ENCODE assay signal across 12 mouse cellular contexts in genomic region chr12:70266494-70266931, GRCm38 (mm10). TPM values are rescaled to one million over a fixed set of nuclear protein-coding genes. Genes with fewer than 3 reads are reported as not detected.
DNase-seq lines count a peak whose midpoint lies in the region; ATAC-seq and TF ChIP-seq lines count a peak whose summit lies in the region.
"Had no signal": no experiment of that assay in that cellular context is flagged by ENCODE, and none has a peak within 500 bp of the region (broad histone marks: within the 10 kb centered on the region; RNA-seq: fewer than 3 reads in every experiment).

No protein-coding gene starts in this region.

- no peaks in the 10 kb centered on the region for H3K4me1 ChIP-seq in heart, adult 2 months (ENCODE audit: control insufficient read depth, insufficient read depth, low read length)
- peaks cover 14% of the 10 kb centered on the region; the same call in 1 of the 2 replicates for H3K4me1 ChIP-seq in heart, embryonic 11.5 days (ENCODE audit: control insufficient read depth, insufficient read depth, low read length)
- peaks cover 4% of the 10 kb centered on the region; the same call in 1 of the 2 replicates for H3K4me1 ChIP-seq in liver, postnatal 0 days (ENCODE audit: insufficient read depth)
- H3K4me1 ChIP-seq in intestine, embryonic 16.5 days (ENCODE audit: control insufficient read depth, insufficient read depth, low read length) = no peaks in the 10 kb centered on the region

- 24% methylated on average over 8 of the region's 8 CpGs for WGBS in heart, adult 2 months
- 17% methylated on average over 8 of the region's 8 CpGs for WGBS in heart, embryonic 11.5 days (ENCODE audit: insufficient replicate concordance)
- WGBS in liver, postnatal 0 days (ENCODE audit: insufficient replicate concordance) = 20% methylated on average over 8 of the region's 8 CpGs
- WGBS in intestine, embryonic 16.5 days = 51% methylated on average over 8 of the region's 8 CpGs

- peak overlapping the region; percentile 59 for H3K27ac ChIP-seq in heart, adult 2 months
- H3K27ac ChIP-seq in heart, embryonic 11.5 days (ENCODE audit: low read depth, low read length) = peak overlapping the region; percentile 87
- H3K27ac ChIP-seq in liver, postnatal 0 days (ENCODE audit: low read depth) = no peak overlapping the region
- no peak overlapping the region for H3K27ac ChIP-seq in intestine, embryonic 16.5 days (ENCODE audit: low read length)
- H3K27ac ChIP-seq: liver, embryonic 13.5 days had no signal

- no peaks in the 10 kb centered on the region for H3K36me3 ChIP-seq in heart, adult 2 months (ENCODE audit: control insufficient read depth, insufficient read depth, low read length)
- H3K36me3 ChIP-seq in heart, embryonic 11.5 days (ENCODE audit: control insufficient read depth, insufficient read depth, low read length) = no peaks in the 10 kb centered on the region
- no peaks in the 10 kb centered on the region for H3K36me3 ChIP-seq in liver, postnatal 0 days (replicated peaks; ENCODE audit: insufficient read depth, low read length)
- no peaks in the 10 kb centered on the region for H3K36me3 ChIP-seq in intestine, embryonic 16.5 days (ENCODE audit: control insufficient read depth, insufficient read depth, low read length)
- H3K36me3 ChIP-seq: liver, embryonic 13.5 days had no signal

- no peak overlapping the region for H3K4me3 ChIP-seq in heart, adult 2 months
- H3K4me3 ChIP-seq in heart, embryonic 11.5 days (ENCODE audit: low read depth, low read length) = no peak overlapping the region
- no peak overlapping the region for H3K4me3 ChIP-seq in liver, postnatal 0 days (ENCODE audit: low read depth, low read length)
- H3K4me3 ChIP-seq in intestine, embryonic 16.5 days (ENCODE audit: low read length) = no peak overlapping the region
- H3K4me3 ChIP-seq: forebrain, embryonic 10.5 days; liver, embryonic 13.5 days had no signal

- no peak for TF ChIP-seq CTCF in heart, adult 2 months (IDR thresholded peaks at IDR 0.05)
- no peak for TF ChIP-seq CTCF in liver, postnatal 0 days (IDR thresholded peaks at IDR 0.05; ENCODE audit: low read depth)

- intact Hi-C loops in heart, adult 2 months (cut with DNase I) = no loop called here
- intact Hi-C loops in gastrocnemius, postnatal 14 days (cut with DNase I; ENCODE audit: low total_unique reads) = no loop called here

- TF ChIP-seq POLR2A in heart, adult 2 months (IDR thresholded peaks at IDR 0.05; ENCODE audit: insufficient read depth, low read depth, low read length) = no peak

- H3K9ac ChIP-seq in heart, adult 2 months (ENCODE audit: low read depth, low read length) = no peak overlapping the region
- no peak overlapping the region for H3K9ac ChIP-seq in heart, embryonic 11.5 days (ENCODE audit: low read depth, low read length)
- no peak overlapping the region for H3K9ac ChIP-seq in liver, postnatal 0 days (replicated peaks)
- no peak overlapping the region for H3K9ac ChIP-seq in intestine, embryonic 16.5 days (ENCODE audit: low read depth, low read length)
- H3K9ac ChIP-seq: liver, embryonic 13.5 days had no signal

- H3K9me3 ChIP-seq in heart, embryonic 11.5 days (replicated peaks; ENCODE audit: control insufficient read depth, low read length) = no peaks in the 10 kb centered on the region
- no peaks in the 10 kb centered on the region for H3K9me3 ChIP-seq in liver, postnatal 0 days (ENCODE audit: low read length)
- H3K9me3 ChIP-seq in intestine, embryonic 16.5 days (ENCODE audit: control insufficient read depth, low read length) = no peaks in the 10 kb centered on the region
- H3K9me3 ChIP-seq: forebrain, embryonic 10.5 days; liver, embryonic 13.5 days had no signal

- H3K4me2 ChIP-seq in heart, embryonic 11.5 days = peak overlapping the region; percentile 38
- H3K4me2 ChIP-seq in liver, postnatal 0 days (ENCODE audit: low read depth, low read length) = no peak overlapping the region
- H3K4me2 ChIP-seq in intestine, embryonic 16.5 days (ENCODE audit: low read depth, low read length) = no peak overlapping the region
- H3K4me2 ChIP-seq: liver, embryonic 13.5 days had no signal

- peak; percentile 70 for ATAC-seq in common myeloid progenitor, adult 5-6 weeks (replicated peaks; ENCODE audit: low read depth, poor library complexity, severe bottlenecking)
- ATAC-seq in heart, embryonic 11.5 days (replicated peaks; ENCODE audit: insufficient number of reproducible peaks, low FRiP score, low TSS enrichment) = peak; percentile 55; the same call in 1 of the 2 replicates
- peak; percentile 40; the same call in 1 of the 2 replicates for ATAC-seq in liver, postnatal 0 days
- no peak for ATAC-seq in intestine, embryonic 16.5 days

- peak in 1 of 2 experiments; percentile 28 for DNase-seq in heart, adult 2 months
- DNase-seq in heart, adult 8-10 months (ENCODE audit: low spot score) = no peak
- DNase-seq in liver, postnatal 0 days = peak; percentile 31
- no peak for DNase-seq in gastrocnemius, postnatal 14 days
- no peak for DNase-seq in kidney, postnatal 14 days
- DNase-seq: cerebellum, postnatal 36 days; kidney, postnatal 25 days; liver, embryonic 13.5 days had no signal

- TF ChIP-seq EP300 in heart, adult 2 months (IDR thresholded peaks at IDR 0.05; ENCODE audit: insufficient read depth, low read depth, low read length) = no peak
- no peak for TF ChIP-seq EP300 in liver, postnatal 0 days (IDR thresholded peaks at IDR 0.05; ENCODE audit: low read depth)

- H3K79me2 ChIP-seq in heart, adult 2 months (replicated peaks; ENCODE audit: control insufficient read depth, insufficient read depth, low read length) = no peaks in the 10 kb centered on the region

- no peaks in the 10 kb centered on the region for H3K27me3 ChIP-seq in heart, adult 2 months (ENCODE audit: control insufficient read depth, insufficient read depth, low read length)
- H3K27me3 ChIP-seq in heart, embryonic 11.5 days (ENCODE audit: control insufficient read depth, insufficient read depth, low read length) = no peaks in the 10 kb centered on the region
- H3K27me3 ChIP-seq in liver, postnatal 0 days (ENCODE audit: insufficient read depth, low read length) = no peaks in the 10 kb centered on the region
- no peaks in the 10 kb centered on the region for H3K27me3 ChIP-seq in intestine, embryonic 16.5 days (replicated peaks; ENCODE audit: control insufficient read depth, insufficient read depth, low read length)
- H3K27me3 ChIP-seq: liver, embryonic 13.5 days had no signal

RNA-seq across cellular contexts. Expression of gene Pygl, which starts 35.2 kb away (rescaled TPM):
- total RNA-seq in heart, adult 2 months (2021) = 1 to 10 TPM; 4.5 to 4.6 TPM
- polyA plus RNA-seq in heart, adult 2 months (2012; rRNA removed) = 9.3 and 15.3 TPM in 2 replicates
- 10 to 100 TPM in 1 of 4 experiments, 1 to 10 TPM in 3; 2.4 to 13.7 (median 2.9) TPM for total RNA-seq in heart, adult 8-10 months (2022)
- total RNA-seq in common myeloid progenitor, adult 5-6 weeks (2017) = 50.0 and 58.2 TPM in 2 replicates
- polyA plus RNA-seq in heart, embryonic 11.5 days (2014; fragmentation: Nextera tagmentation; extraction: Ambion mirVana) = 34.7 and 42.3 TPM in 2 replicates
- polyA plus RNA-seq in liver, postnatal 0 days (2015; fragmentation: Nextera tagmentation; extraction: Ambion mirVana) = 104 and 114 TPM in 2 replicates
- 1 to 10 TPM; 2.2 to 3.2 TPM for total RNA-seq in gastrocnemius, postnatal 14 days (2021)
- polyA plus RNA-seq in intestine, embryonic 16.5 days (2015; fragmentation: Nextera tagmentation; extraction: Ambion mirVana) = 24.3 and 27.6 TPM in 2 replicates

Comparison
In these comparisons a context has a peak if more than half of its experiments do, and no peak if none do; other contexts are left out.
1. H3K27ac ChIP-seq: peak in heart, adult 2 months (single experiment) and heart, embryonic 11.5 days (single experiment); none in liver, postnatal 0 days (single experiment) and intestine, embryonic 16.5 days (single experiment).